Mouse (Mus musculus) cerebellum, adult 2 months (tissue): Measurements from ENCODE around the gene Tlcd2.

ENCODE experiments used
- CTCF ChIP-seq: fragments of 200-500 bp; IDR thresholded peaks from 2 replicates; pipeline ENCODE4 v1.5.1; 2011; ENCODE audit warnings: low read depth, mild to moderate bottlenecking, control low read depth, low read length, moderate library complexity, borderline replicate concordance; ENCODE audit not compliant: insufficient read depth
- POLR2A ChIP-seq: fragments of 200-500 bp; IDR thresholded peaks from 2 replicates; pipeline ENCODE4 v1.6.1; 2011; ENCODE audit warnings: low read length, control low read depth, borderline replicate concordance; ENCODE audit not compliant: insufficient read depth

DNA sequence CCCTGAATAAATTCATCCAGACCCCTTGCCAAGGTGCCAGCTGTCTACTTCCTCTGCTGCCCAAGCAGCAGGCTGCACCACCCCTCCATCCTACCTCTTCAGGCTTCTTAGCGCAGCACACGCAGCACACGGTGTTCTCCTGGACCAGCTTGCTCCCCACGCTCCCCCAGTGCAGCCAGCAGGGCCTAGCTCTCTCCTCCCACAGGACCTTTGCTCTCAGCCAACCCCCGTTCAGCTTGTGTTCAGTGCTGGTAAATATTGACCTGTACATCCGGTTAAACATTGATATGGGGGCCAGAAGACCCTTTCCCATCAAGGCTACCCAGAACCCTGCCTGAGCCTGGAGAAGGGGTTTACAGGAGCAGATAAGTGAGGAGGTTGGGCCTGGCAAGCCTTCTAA is 22.2 kb upstream of the Tlcd2 start, which contains the start of gene Serpinf2:
- no peak for TF ChIP-seq POLR2A
- TF ChIP-seq CTCF, result no peak
